Mouse (Mus musculus) embryonic stem cell, embryonic (primary cell): ENCODE measurements around the gene Ccdc121.
"Not testable (repeated sequence)": the region's sequence is repeated elsewhere in the genome, so short reads cannot be mapped to it uniquely, and the experiment has no call there.

Source experiments
- CTCF ChIA-PET, 4 experiments: fragments of 300-600 bp in 2 of 4; fragments of 350-600 bp in 2 of 4; sonication (Branson Sonifier 250); formaldehyde crosslinking; loops; one replicate each; lab custom pipeline; 2022; ENCODE audit warnings: inconsistent platforms in 2 of 4; lab: Charles Lee
- POLR2A ChIA-PET, 4 experiments: fragments of 300-600 bp in 2 of 4; fragments of 350-600 bp in 2 of 4; sonication (Branson Sonifier 250); formaldehyde crosslinking; loops; one replicate each; lab custom pipeline; 2022; ENCODE audit warnings: antibody characterized with exemption in 4 of 4, inconsistent platforms in 1 of 4; lab: Charles Lee

Gene Ccdc121

DNA sequence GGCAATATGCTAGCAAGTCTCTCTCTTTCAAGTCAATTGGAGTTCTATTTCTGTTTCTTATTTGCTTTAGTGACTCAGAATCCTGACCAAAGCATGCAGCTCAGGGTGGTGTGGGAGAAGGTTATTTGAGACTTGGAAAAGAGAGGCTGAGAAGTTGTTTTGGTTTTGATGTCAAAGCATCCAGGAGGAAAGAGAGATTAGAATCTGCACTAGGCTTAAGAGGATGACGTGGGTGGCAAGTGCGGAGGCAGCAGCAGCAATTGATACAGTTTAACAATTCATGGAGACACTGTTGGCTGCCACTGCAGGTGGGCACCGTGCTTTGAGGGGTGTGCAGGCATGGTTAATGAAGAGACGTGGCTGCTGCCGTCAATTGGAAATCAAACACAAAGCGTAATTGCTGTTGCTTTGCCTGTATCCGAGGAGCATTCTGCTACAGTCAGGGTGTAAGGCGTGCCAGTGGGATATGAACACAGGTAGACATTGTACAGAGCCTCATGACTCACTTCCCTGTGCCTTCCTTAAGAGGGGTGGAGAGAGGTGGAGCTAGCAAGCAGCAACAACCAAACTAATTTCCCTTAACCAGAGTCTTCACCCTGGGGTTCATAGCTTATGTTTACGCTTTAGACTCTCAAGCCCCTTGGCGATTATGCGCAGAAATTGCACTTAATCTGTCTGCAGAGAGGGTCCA, 10.3 kb upstream of the Ccdc121 start:
- POLR2A ChIA-PET = no interaction called here
- CTCF ChIA-PET = no interaction called here

DNA sequence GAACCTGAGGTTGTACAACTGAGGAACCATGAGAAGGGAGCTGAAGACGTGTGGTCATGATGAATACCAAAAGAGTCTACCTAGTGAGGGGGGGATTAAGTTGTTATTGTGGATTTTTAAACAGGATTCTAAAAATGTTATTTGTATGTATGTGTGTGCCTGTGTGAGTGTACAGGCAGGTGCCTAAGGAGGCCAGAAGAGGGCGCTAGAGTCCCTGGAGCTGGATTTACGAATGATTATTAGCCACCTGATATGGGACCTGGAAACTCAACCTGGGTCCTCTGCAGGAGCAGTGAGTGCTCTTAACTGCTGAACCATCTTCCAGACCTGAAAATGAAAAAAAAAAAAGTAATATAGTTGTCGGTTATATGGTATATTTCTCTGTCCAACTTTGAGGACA, 7.9 kb upstream of the Ccdc121 start:
- POLR2A ChIA-PET = interaction anchor here in 1 of 4 experiments (0.7 kb wide), 1 partner anchor 302 kb away, joined by 3 read pairs; no protein-coding TSS in a partner anchor
- CTCF ChIA-PET = interaction anchor here in 1 of 4 experiments (0.8 kb wide), 1 partner anchor 11 kb away, joined by 3 read pairs; no protein-coding TSS in a partner anchor

DNA sequence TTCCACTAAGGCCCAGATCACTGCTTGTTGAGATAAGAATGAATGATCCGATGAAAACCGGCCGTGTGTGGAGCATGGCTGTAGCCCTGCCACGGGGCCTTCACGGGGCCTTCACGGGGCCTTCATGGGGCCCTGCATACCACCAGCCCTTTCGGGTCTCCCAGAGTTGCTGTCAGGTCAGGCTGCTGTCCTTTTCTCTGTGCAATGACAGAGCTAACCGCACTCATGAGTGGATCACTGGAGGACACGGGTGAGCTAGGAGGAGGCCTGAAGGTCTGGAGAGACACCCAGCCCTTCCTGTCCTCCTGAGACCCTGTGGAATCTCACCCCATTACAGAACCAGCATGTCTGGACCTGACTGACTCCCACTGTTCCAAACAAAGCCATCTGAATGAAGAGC, 6.8 kb upstream of the Ccdc121 start:
- CTCF ChIA-PET = interaction anchor here in 1 of 4 experiments (0.6 kb wide), 1 partner anchor 245 kb away, joined by 4 read pairs; no protein-coding TSS in a partner anchor
- POLR2A ChIA-PET = interaction anchor here in 1 of 4 experiments (0.6 kb wide), 1 partner anchor 38 kb away, joined by 7 read pairs; no protein-coding TSS in a partner anchor

DNA sequence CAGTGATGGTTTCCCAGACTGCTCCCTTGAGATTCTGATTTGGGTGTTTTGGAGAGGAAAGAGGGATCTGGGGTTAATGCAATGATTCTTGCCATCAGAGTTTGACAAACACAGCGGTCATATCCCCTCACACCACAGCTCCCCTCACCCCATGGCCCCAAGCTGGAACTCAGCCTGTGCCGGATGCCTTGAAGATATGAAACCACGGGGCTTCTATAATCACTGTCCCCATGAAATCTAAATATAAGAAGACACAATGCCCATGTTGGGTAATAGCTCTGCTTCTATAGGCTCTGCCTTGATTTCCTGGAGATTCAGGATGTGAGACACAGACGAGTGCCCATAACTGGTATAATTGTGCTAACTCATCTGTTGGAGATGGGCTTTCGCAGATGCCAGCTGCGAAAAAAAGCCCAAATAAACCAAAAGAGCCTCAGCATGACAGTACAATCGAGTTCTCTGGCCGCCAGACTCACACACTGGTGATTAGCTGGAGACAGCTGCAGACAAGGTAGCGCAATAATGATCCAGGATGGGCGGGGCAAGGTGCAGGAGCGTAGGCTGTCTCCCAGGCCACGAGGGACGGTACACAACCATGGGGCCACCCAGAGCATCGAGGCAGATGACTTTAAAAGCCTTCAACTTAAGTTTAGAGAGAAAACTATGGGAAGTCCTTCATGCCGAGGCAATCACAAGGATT, 1.3 kb upstream of the Ccdc121 start:
- POLR2A ChIA-PET = no interaction called here
- CTCF ChIA-PET = no interaction called here

DNA sequence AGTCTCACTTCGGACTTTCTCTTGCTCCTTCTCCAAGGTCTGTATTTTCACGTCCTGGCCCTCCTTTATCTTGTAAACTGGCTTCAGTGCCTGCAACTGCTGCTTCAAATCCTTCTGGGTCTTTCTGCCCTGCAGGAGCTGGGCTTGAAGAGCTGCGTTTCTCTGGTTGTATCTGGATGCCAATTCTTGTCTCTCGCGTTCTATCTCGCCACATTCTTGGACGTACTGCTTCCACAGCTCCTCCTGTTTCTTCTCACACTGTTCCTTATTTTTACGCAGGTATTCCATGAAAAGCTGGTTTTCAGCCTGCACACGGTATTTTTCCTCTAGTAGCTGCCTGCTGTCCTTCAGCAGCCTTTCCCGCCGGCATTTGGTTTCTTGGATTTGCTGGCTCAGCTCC, 396 bp downstream of the Ccdc121 start:
- POLR2A ChIA-PET = not testable (repeated sequence)

DNA sequence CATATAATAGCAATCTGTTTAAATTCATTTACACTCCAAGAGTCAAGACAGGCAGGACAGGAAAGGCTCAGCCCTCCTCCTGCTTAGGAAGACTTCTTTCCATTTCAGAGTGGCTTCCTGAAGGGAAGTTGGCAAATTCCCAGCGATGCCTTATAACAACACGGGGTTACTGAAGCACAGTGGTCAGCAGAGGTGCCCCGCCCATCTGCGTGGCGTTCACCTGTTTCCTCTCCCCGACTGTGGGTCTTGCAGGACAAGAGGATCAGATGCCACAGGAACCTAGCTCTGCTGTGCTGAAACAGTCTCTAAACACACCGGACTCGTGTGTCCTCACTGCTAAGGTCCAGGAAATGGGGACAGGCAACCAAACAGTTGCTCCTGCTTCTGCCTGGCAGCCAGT, 5.9 kb downstream of the Ccdc121 start:
- CTCF ChIA-PET = no interaction called here
- POLR2A ChIA-PET = no interaction called here

More for the DNA sequence above, 396 bp downstream of the Ccdc121 start:
- CTCF ChIA-PET = interaction anchor here in 2 of 4 experiments (0.6 to 1.5 kb wide), 6 partner anchors 74 to 647 kb away, joined by 3 to 5 read pairs (median 4); no protein-coding TSS in a partner anchor

DNA sequence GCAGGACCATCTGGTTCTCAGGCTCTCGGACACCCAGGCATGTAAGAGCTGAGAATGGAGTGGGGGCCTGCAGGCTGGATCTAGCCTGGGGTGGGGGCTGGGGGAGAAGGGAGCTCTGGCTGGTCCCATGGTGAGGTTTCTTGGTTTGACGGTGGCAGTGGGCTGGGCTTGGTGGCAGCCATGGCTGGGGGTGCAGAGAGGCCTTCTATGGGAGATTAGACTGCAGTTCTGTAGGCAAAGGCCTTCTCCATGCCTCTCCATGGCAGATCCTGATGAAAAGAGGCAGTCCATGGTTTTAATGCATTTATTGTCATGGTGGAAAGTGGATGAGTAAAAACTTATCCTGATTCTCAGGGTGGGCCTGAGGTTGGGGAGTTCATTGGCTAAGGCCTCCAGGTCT, 7.8 kb downstream of the Ccdc121 start:
- POLR2A ChIA-PET = no interaction called here
- CTCF ChIA-PET = no interaction called here

DNA sequence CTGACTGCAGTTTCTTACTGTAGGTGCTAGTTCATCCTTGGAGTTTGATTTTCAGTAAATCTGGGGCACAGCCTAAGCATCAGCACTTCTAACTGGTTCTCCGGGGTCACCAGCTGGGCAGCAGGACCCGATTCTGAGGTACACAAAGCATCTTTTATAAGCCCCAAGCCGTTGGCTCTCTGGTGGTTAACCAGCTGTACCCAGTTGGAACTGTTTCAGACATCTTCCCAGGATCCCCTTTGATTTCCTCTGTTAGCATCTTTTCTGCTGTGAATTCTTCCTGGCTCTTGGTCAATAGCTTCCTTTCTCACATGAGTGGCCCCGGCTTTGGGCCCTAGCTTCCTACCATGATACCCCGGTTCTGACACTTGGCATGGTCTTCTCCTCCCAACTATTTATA, 26.6 kb downstream of the Ccdc121 start:
- ChIA-PET CTCF (interaction anchor here in 1 of 4 experiments (0.9 kb wide), 1 partner anchor 105 kb away, joined by 3 read pairs; no protein-coding TSS in a partner anchor), POLR2A (no interaction called here)

DNA sequence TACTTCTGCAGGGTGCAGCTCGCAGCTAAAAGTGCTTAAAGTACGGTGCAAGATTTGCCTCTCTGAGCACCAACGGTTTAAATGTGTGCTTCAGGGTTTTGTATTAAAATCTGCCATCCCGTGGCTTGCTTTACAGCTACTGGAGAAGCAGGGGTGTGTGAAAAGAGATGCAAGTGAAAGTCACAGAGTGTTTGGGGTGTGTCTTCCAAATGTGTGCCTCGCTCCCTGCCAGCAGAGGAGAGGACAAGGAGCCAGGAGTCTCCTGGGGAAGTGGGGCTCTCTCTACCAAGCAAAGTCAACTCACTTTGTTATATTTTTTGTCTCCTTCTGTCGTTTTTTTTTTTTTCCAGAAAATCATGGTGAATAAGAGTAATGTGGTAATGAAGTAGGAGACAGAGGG, 34.7 kb downstream of the Ccdc121 start:
- ChIA-PET POLR2A (interaction anchor here in 1 of 4 experiments (0.7 kb wide), 1 partner anchor 714 kb away, joined by 4 read pairs; no protein-coding TSS in a partner anchor), CTCF (interaction anchor here in 1 of 4 experiments (0.8 kb wide), 1 partner anchor 76 kb away, joined by 14 read pairs; no protein-coding TSS in a partner anchor)

DNA sequence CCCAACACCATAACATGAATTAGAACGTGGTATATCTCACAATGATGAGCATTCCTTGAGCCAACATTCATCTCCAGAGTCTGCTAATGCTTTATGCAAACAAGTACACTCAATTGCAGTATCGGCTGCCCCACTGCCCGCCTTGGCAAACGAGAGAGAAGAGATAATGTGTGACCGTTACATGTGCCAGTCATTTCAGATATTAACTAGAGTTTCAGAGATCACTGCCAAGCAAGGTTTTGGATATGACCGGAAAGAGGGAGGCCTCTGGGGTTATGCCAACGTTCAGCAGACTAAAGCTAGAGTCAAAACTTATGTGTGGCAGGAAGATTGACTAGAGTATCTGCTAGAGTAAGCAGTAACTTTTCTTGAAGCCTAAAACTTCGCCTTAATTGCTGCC, 35.1 kb downstream of the Ccdc121 start:
- ChIA-PET CTCF (no interaction called here), POLR2A (no interaction called here)

DNA sequence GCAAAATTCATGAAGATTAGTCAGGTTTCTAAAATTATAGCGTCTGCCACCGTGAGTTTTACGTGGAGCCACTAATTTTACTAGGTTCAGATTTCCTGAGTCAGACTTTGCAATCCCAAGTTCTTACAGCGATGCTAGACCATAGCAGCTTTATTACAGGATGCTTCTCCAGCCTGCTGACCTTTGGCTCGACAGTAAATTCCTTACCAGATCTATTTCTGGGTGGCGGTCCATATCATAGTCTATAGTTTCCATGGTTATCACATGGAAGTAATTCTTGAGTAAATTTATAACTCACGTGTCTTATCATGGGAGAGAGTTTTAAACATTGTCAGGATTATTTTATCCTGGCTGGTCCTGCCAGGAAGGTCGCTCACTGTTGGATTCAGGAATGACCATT, 41.8 kb downstream of the Ccdc121 start:
- CTCF ChIA-PET = no interaction called here
- POLR2A ChIA-PET = no interaction called here

DNA sequence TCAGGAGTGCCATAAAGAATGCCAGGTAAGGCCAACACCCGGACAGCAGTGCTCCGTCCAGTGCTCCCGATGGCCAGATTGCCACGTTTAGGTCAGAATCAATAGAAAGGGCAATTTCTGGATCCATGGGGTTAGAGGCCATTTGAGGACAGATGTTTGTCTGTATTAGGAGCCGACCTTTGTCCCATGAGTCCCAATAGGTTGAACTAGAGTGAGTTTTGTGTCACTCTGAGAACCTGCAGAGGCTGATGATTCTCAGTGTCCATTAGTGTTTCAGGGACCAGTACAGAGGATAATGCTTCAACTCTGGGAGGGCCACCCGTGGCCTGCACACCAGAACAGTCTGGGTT, 44.0 kb downstream of the Ccdc121 start:
- CTCF ChIA-PET = no interaction called here
- POLR2A ChIA-PET = no interaction called here

DNA sequence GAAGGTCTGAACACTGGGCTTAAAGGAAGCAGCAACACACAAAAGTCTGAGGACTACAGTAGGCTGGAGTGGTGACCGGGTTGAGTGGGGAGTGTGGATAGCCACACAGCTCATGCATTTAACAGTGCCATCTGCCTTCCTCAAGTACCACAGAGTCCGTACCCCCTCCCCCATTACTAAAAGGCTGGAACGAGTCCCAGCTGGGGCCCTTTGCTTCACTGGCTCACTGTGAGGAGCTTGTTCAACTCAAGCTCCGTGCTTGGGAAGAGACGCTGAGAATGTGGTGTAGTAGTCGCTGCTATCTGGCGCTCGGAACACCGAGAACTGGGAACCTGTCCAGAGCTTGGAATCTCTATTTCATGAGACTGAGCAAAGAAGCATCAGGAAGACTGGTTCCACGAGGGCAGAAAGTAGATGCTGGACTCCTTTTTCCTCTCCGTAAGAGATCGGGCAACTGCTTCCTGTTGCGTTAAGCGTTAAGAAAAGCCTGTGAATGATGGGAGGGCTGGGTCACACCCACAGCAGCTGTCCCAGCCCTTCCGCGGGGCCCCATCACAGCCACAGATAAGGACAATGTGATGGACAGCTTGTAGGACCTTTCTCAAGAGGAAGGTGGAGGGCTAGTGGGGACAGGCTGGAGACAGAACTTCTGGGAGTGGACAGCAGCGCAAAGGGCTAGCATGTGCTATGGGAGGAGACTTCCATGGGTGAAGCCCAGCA, 44.5 kb downstream of the Ccdc121 start:
- CTCF ChIA-PET = interaction anchor here in 1 of 4 experiments (1.1 kb wide), 1 partner anchor 76 kb away, joined by 3 read pairs; no protein-coding TSS in a partner anchor
- POLR2A ChIA-PET = no interaction called here

DNA sequence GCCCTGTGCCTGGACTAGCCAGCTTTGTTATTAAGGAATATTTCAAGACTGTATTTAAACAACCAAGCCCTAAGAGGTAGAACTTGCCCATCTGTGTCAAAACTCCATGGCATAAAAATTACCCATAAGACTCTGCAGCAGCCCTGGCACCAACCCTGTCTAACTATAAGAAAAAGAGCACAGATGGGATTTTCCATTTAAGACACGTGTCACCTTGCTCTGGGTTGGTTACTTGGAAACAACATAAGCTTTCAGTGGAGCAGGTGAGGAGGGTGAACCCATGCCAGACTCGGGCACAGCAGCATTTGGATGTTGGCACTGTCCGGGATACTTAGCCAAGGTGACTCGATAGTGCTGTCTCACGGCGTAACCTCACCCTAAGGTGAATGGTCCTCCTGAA, 45.2 kb downstream of the Ccdc121 start:
- CTCF ChIA-PET = interaction anchor here in 1 of 4 experiments (1.1 kb wide), 1 partner anchor 77 kb away, joined by 3 read pairs; no protein-coding TSS in a partner anchor
- POLR2A ChIA-PET = no interaction called here

DNA sequence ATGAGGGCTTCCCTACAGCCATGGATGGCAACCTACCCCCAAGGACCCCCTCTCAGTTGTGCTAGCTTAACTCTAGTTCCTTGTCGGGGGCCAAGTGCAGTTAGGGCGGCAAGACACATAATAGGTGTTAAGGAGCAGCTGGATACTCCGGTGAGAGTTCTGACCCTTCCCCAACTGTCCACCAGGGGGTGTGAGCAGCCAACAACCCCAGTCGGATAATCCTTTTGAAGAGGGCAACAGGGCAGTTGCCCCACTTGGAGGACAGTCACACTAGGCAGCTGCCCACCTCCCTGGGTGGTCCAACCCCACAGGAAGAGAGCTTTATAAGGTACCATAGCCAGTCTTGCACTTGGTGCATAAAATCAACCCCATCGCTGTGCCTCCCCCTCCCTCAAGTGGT, 46.2 kb downstream of the Ccdc121 start:
- ChIA-PET POLR2A (no interaction called here), CTCF (interaction anchor here in 1 of 4 experiments (0.7 kb wide), 1 partner anchor 85 kb away, joined by 3 read pairs; no protein-coding TSS in a partner anchor)

DNA sequence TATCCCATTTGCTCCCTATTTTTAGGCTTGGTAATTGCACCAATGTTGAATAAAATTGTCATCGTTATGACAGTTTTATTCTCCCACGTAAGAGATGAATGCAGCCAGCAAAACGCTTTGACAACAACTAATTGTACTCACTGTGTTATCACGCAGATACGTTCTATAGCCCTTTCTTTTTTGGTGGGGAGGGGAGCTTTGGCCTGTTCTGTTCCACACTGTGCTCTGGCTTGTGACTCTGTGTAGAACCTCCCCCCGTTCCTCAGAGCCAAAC, 48.4 kb downstream of the Ccdc121 start:
- CTCF ChIA-PET = no interaction called here
- POLR2A ChIA-PET = no interaction called here

DNA sequence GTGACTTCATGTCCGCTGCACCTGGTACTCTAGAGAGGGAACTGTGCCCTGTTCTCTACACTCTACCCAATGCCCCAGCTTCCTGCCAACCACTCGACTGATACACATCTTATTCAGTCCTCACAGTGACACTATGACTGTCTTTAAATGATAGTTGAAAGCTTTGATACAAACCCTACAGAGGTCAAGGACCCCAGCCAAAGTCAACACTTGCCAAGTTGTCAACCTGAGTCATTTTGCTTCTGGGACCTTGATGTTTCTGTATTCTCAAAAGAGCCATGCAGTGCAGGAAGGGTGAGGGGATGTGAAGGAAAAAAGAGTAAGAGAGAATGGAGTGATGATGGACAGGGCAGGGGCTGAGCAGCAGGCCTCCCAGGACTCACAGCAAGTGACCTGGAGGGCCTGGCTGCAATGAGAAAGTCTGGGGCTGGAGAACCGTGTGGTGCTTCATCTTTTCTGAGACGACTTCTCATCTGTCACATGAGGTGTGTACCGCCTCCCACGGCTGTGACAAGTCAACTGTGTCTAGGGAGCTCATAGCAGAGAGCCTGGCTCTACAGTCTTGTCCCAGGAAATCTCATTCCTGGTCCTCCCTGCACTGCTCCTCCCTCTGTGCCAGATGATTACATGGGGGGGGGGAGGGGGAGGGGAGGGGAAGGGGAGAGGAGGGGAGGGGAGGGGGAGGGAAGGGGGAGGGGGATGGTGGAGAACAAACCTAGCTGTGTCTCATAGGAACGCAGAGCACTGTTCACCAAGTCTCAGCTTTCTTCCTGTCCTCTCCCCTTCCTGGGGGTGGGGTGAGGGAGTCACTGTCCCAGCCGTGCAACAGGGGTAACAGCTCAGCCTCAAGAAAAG, 49.0 kb downstream of the Ccdc121 start:
- CTCF ChIA-PET = interaction anchor here in 1 of 4 experiments (0.7 kb wide), 1 partner anchor 618 kb away, joined by 6 read pairs; no protein-coding TSS in a partner anchor
- POLR2A ChIA-PET = no interaction called here

DNA sequence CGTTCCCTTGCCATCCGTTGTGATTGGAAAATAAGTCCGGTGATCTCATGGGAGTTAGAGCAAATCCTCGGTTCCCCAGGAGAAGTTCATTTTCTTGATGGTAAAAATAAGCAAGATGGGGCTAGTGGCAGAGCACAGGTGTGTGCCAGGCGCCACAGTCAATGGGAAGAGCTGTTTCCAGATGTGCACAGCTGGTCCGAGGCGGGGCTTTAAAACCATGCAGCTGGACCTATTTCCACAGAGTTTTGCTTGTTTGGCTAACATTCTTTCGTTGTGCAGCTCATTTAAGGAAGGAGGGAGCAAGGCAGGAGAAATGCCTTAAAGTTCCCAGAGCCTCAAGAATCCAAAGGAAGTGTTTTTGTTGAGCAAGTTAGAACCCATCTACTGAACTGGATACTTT, 49.8 kb downstream of the Ccdc121 start:
- POLR2A ChIA-PET = no interaction called here
- CTCF ChIA-PET = no interaction called here

DNA sequence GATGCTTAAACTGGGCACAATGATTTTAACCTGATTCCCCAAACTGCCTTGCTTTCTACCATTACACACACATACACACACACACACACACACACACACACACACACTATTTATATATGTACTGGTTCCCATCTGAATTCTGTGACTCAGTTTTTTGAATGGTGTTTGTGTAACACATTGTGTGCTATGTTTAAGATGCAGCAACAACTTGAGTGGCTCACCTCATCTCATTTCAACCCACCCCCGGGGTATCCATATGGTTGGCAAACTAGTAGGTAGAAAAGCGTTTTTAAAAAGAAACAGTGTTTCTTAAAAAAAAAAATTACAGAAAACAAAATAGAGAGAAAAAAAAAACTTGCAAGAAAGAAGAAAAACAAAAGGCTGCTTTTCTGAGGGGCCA, 51.0 kb downstream of the Ccdc121 start:
- ChIA-PET POLR2A (no interaction called here), CTCF (interaction anchor here in 1 of 4 experiments (0.7 kb wide), 1 partner anchor 14 kb away, joined by 3 read pairs; no protein-coding TSS in a partner anchor)
